Mouse (Mus musculus) liver, adult (tissue): ENCODE measurements around the gene Krcc1.
A peak's percentile ranks its signal among the peaks of the same experiment; 100 is the strongest.

Experiments used
- GATA4 ChIP-seq: IDR thresholded peaks from 2 replicates; pipeline ENCODE4 v1.6.1; 2014; ENCODE audit warnings: mild to moderate bottlenecking, low read length; ENCODE audit not compliant: insufficient replicate concordance

Gene Krcc1

GRCm38 (mm10) chr6:71257375-71257774, 14.1 kb upstream of the Krcc1 start:
- TF ChIP-seq GATA4, result no peak

DNA sequence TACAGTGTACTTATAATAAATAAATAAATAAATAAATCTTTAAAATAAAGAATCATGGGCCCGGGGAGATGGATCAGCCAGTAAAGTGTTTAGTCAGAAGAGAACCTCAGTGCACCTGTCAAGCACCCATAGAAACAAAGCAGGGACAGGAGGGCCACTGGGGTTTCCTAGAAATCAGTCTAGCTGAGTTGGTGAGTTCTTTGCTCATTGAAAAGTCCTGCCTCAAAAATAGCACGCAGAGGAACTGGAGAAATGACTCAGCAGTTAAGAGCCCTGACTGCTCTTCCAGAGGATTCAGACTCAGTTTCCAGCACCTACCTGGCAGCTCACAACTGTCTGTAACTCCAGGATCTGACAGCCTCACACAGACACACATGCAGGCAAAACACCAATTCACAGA, 12.9 kb upstream of the Krcc1 start:
- TF ChIP-seq GATA4, result no peak

DNA sequence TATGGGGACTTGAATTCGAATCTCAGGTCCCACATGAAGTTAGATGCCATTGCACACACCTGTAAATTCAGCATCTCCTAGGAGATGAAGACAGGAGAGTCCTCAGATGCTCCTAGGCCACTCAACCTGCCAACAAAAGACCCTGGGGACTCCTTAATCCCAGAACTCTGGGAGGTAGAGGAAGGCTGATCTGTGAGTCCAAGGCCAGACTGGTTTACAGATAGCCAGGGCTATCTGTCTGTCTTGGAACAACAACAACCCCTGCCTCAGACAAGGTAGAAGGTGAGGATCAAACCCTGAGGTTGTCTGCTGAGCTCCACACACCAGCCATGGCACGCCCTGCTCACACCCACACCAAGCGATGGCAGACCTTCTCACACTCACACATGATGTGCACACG, 12.3 kb upstream of the Krcc1 start:
- no peak for TF ChIP-seq GATA4

- no peak for TF ChIP-seq GATA4
Observed at GRCm38 (mm10) chr6:71260051-71260640, 11.3 kb upstream of the Krcc1 start.

GRCm38 (mm10) chr6:71261060-71261459, 10.4 kb upstream of the Krcc1 start:
- no peak for TF ChIP-seq GATA4

DNA sequence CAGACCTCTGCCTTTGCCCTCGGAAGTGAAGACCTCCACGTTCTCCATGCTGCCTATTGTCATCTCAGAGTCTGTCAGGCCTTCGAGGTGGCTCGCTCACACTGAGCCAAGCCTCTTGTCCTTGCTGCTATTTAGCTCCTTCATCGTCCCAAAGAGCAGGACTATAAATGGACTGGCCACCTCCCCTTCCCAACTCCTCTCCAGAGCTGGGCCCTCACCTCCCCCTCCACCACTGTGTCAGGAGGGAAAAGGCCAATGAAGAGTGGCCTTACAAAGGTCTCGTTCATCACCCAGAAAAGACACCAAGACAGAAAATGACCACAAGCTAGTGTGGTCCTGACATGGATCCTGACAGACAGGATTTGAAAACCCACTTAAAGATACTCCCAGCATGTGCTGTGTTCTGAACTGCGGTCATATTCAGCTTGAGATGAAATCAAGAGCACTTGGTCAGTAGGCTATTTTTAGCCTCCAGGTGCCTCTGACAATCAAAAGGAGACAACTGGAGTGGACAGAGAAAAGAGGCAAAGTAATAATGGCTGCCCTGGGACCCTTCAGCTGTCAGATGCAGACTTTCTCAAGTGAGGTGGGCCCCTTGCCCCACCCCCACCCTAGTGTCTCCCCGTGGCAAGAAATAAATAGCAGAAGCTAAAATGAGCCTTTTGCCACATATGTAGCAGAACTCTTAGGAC, 9.2 kb upstream of the Krcc1 start:
- TF ChIP-seq GATA4, result no peak

DNA sequence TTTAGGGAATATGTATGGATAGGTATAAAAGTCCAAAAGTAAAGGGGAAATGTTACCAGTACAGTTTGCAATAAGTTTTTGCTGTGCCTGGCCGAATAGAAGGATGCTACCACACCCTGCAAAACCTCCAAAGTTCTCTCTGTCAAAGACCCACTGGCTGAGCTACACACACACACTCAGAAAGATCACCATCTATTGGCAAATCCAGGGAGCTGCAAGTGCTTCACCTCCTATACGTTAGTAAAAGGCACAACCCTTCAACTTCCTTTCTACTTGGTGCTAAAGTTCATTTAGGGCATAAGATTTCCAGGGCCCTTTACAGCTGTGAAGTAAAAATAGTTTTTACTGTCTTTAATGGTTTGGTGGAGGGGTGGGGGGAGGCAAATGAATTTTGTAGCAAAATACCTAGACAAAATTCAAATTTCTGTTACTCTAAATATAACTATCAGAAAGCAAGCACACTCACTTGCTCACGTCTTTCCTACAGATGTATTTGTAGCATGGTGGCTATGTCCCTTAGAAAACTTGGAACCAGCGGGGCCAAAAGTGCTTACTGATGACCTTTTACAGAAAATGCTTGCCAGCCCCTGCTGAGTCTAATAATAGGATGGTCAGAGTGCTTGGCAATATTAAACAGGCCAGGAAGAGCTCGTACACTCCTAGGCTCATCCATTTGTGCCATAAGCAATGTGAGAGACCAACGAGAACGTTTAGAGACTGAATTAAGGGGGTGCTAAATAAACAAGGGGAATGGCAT, 2.4 kb upstream of the Krcc1 start:
- TF ChIP-seq GATA4, result no peak

DNA sequence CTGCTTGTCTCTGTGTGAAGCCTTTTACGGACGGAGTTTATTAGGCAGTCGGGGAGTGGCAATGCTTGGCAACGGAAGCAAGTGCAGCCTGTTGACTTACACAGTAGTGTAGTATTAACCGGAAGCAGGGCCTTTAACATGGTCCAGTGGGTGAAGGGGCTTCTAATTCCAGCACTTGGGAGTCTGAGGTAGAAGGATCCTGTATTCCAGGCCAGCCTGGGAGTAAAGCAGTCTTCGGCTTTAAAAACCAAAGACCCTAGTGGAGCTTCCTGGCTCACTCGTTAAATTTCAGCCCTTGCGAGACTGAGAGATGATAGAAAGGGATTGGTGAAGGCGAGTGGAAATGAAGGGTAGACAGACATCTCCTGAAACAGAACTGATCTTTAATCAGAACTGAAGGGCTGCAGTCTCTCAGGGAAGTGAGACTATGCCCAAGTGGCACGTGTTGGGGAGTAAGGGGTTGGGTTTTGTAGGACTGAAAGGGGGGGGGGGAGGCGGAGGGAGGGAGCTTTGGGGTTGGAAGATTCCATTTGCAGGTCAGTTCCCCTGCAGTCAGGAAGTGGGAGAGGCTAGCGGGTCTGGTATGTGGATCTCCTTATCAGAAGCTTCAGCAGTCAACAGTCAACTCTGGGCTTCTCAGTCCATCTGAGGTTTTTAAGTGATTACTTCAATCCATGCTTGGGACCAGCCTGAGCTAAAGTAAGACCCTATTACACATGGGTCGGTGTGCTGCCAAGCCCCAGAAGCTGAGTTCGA, 998 bp upstream of the Krcc1 start:
- TF ChIP-seq GATA4, result peak; percentile 30; the same call in 1 of the 2 replicates

- no peak for TF ChIP-seq GATA4
Observed at GRCm38 (mm10) chr6:71271057-71271388, 454 bp upstream of the Krcc1 start.

DNA sequence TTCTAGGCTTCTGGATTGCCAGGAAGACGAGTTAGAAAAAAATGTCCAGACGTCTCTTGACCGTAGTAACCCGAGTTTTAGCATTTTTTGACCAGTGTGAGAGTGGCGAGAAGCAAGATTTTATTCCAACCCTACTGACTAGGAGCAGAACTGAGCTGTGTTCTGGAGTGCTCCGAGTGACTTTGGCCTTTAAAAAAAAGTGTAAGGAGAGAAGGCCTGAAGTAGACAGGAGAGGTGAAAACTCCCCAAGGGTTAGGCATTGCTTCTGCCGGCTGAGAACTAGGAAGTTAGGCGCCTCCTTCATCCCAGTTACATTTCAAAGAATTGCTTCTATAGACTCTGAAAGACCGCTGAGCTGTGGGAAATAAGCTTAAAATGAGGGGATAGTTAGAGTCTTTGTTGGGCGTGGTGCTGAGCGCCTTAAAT, 852 bp downstream of the Krcc1 start:
- TF ChIP-seq GATA4, result no peak

DNA sequence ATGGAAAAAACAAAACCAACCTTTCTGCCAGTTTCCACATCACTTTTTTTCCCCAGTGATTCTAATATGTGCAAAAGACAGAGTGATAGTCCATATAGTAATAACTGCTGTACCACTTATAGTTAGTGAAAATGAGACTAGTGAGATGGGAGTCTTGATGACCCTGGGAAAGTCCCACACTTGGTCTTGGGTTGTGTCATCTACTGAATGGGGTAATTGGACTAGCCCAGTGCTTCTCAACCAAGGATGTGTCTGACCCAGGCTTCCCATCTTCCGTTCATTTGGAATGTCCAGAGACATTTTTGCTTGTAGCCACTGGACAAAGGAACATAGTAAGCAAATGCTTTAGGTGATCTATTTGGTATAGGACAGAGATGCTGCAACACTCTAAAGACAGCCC, 2.2 kb downstream of the Krcc1 start:
- no peak for TF ChIP-seq GATA4

GRCm38 (mm10) chr6:71274621-71275020, 3.1 kb downstream of the Krcc1 start:
- no peak for TF ChIP-seq GATA4

DNA sequence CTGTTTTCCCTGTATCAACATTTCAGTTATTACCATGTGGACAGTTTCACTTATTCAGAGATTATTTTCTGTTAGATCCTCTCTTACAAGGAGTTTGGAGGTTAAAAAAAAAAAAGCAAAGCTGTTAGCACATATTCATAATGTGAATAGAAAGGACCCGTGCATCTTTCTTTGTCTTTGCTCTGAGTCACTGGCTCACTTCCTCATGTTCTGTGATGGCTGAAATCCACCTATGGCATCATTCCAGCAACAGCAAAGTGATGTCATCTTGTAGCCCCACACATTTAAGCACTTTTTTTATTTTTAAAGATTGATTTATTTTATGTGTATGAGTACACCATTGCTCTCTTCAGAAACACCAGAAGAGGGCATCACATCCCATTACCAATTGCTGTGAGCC, 7.9 kb downstream of the Krcc1 start:
- no peak for TF ChIP-seq GATA4

DNA sequence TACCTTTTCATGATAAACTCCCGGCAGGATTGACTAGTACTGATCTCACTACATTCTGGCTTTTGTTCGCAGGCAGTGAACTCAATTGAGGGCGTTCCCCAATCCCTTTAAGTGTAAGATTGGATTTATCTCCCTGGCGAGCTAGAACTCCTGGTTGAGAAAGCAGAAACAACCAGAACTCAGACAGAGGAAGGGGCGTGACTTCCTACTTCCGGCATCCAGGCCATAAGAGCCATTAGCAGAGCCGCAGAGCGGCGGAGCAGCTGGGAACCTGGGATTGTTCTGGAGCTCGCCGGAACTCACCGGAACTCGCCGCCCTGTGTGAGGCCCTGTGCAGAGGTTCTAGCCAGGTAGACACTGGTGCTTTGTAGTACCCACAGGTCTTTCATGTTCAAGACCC, 22.0 kb downstream of the Krcc1 start:
- TF ChIP-seq GATA4, result no peak

- no peak for TF ChIP-seq GATA4
Observed at GRCm38 (mm10) chr6:71295303-71295702, 23.8 kb downstream of the Krcc1 start.

- no peak for TF ChIP-seq GATA4
Observed at GRCm38 (mm10) chr6:71298051-71298450, 26.6 kb downstream of the Krcc1 start.
